Mouse (Mus musculus): ENCODE data around the gene Cep290. TPM values are rescaled to one million over a fixed set of nuclear protein-coding genes. Genes with fewer than 3 reads are reported as not detected.
A peak's percentile ranks its signal among the peaks of the same experiment; 100 is the strongest.

The Cep290 gene
- polyA plus RNA-seq, 1 experiment = not detected

DNA sequence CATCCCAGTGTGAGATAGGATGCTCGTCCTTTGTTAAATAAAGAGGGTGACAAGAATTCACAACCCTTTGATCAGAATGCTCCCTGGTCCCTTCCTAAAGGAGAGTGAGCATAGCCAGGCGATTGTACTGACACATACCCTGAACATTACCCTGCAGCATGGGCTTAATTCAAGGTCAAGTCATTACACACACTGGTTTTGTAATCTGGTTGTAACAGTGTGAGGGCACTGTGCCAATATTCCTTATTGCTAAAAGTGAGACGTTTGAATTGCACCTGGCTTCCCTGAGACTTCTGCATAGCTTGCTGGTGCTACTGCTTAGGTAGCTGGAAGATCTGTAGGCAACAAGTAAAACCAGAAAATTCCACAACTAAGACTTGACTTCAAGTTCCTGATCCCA is 96.8 kb downstream of the Cep290 start:
- Histone ChIP-seq H3K4me3 (ENCODE audit: insufficient read depth, low read depth, low read length) (no peak overlapping the region), H3K4me1 (ENCODE audit: control insufficient read depth, insufficient read depth, low read length) (peaks cover 2% of the 10 kb centered on the region; the same call in 1 of the 2 replicates), H3K27ac (ENCODE audit: insufficient read depth, low read depth, low read length) (no peak overlapping the region)
- WGBS = 78% methylated on average over 3 of the region's 3 CpGs
- TF ChIP-seq POLR2A (IDR thresholded peaks at IDR 0.05; ENCODE audit: insufficient read depth, low read depth, low read length) (no peak), CTCF (IDR thresholded peaks at IDR 0.05; ENCODE audit: insufficient read depth, low read depth, low read length) (no peak)

GRCm38 (mm10) chr10:100588524-100588923 is 101.2 kb downstream of the Cep290 start:
- 22% methylated on average over 7 of the region's 7 CpGs for WGBS
- TF ChIP-seq POLR2A (IDR thresholded peaks at IDR 0.05; ENCODE audit: insufficient read depth, low read depth, low read length) (no peak), CTCF (IDR thresholded peaks at IDR 0.05; ENCODE audit: insufficient read depth, low read depth, low read length) (no peak)
- peak overlapping the region; percentile 94 for H3K4me3 ChIP-seq (ENCODE audit: insufficient read depth, low read depth, low read length)
- peak overlapping the region; percentile 47; the same call in 1 of the 2 replicates for H3K27ac ChIP-seq (ENCODE audit: insufficient read depth, low read depth, low read length)
- H3K4me1 ChIP-seq (ENCODE audit: control insufficient read depth, insufficient read depth, low read length) = peaks cover 2% of the 10 kb centered on the region; the same call in 1 of the 2 replicates

DNA sequence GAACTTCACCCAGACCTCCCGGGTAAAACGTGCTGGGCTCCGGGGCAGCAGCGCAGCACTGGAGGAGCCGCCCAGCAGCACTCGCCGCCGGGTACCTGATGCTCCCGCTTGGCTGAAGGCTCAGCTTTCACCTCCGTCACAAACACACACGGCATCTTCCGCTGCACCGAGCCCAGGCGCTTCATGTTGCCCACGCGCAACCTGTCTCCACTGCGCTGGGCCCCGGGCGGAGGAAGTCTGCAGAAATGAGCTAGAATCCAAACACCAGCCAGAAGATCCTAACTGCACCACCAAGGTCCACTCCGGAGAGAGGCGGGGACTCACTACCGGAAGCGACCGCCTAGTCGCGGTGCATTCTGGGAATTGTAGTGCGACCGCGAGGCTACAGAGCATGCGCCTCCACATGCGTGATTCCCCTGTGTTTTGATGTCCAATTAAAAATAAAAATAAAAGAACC is 101.6 kb downstream of the Cep290 start:
- TF ChIP-seq CTCF (IDR thresholded peaks at IDR 0.05; ENCODE audit: insufficient read depth, low read depth, low read length) = no peak
- peak; percentile 79 for TF ChIP-seq POLR2A (IDR thresholded peaks at IDR 0.05; ENCODE audit: insufficient read depth, low read depth, low read length)
- H3K4me3 ChIP-seq (ENCODE audit: insufficient read depth, low read depth, low read length) = peak overlapping the region; percentile 94
- peaks cover 2% of the 10 kb centered on the region; the same call in 1 of the 2 replicates for H3K4me1 ChIP-seq (ENCODE audit: control insufficient read depth, insufficient read depth, low read length)
- peak overlapping the region; percentile 47; the same call in 1 of the 2 replicates for H3K27ac ChIP-seq (ENCODE audit: insufficient read depth, low read depth, low read length)
- WGBS = under 1% methylated on average over 31 of the region's 31 CpGs

DNA sequence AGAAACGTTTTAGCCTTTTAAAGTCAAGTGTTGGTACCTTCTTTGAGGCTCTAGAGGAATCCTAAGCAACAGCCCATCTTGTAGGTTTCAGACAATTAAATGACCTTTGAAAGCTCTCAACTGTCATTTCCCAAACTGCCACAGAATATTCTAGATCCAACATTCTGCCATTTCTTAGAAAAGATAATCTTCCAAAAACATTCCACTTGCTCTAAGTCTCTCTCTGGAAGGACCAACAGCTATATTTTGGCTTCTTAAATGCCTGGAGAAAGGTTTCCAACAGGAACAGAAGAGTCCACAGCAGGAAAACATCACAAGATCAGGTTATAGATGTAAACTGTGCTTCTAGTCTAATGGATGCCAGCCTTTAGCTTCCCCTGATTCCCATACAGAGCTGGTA is 103.0 kb downstream of the Cep290 start, which contains the start of the genes 4930430F08Rik and 1700017N19Rik:
TSS of gene 4930430F08Rik (minus strand) at position 101 of the 400 bp plus-strand sequence.
TSS of gene 1700017N19Rik (plus strand) at position 162 of the 400 bp plus-strand sequence.
- Histone ChIP-seq H3K27ac (ENCODE audit: insufficient read depth, low read depth, low read length) (no peak within 1 kb of the TSS), H3K4me1 (ENCODE audit: control insufficient read depth, insufficient read depth, low read length) (peaks cover 2% of the 10 kb centered on the region; the same call in 1 of the 2 replicates), H3K4me3 (ENCODE audit: insufficient read depth, low read depth, low read length) (no peak within 1 kb of the TSS)
- WGBS = 64% methylated on average over 1 of the region's 1 CpGs
- TF ChIP-seq CTCF (IDR thresholded peaks at IDR 0.05; ENCODE audit: insufficient read depth, low read depth, low read length) = no peak
- no peak for TF ChIP-seq POLR2A (IDR thresholded peaks at IDR 0.05; ENCODE audit: insufficient read depth, low read depth, low read length)

DNA sequence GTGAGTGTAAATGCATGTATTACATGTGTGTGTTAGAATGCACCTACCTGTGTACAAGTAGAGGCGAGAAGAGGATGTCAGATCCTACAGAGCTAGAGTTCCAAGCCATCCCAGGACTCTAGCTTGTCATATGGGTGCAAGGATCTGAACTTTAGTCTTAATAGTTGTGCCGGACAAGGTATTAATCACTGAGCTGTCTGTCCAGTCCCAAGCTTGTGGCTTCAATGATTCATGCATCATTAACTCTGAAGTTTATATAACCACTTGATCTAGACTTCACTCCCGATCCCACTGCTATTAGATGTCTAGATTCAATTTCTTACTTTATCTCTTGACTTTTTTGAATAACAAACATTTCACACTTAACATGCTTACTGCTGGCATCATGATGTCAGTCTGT is 111.0 kb downstream of the Cep290 start:
- no peak for TF ChIP-seq POLR2A (IDR thresholded peaks at IDR 0.05; ENCODE audit: insufficient read depth, low read depth, low read length)
- no peak for TF ChIP-seq CTCF (IDR thresholded peaks at IDR 0.05; ENCODE audit: insufficient read depth, low read depth, low read length)
- no peaks in the 10 kb centered on the region for H3K4me1 ChIP-seq (ENCODE audit: control insufficient read depth, insufficient read depth, low read length)
- H3K27ac ChIP-seq (ENCODE audit: insufficient read depth, low read depth, low read length) = no peak overlapping the region
- H3K4me3 ChIP-seq (ENCODE audit: insufficient read depth, low read depth, low read length) = no peak overlapping the region
- 84% methylated on average over 3 of the region's 3 CpGs for WGBS

DNA sequence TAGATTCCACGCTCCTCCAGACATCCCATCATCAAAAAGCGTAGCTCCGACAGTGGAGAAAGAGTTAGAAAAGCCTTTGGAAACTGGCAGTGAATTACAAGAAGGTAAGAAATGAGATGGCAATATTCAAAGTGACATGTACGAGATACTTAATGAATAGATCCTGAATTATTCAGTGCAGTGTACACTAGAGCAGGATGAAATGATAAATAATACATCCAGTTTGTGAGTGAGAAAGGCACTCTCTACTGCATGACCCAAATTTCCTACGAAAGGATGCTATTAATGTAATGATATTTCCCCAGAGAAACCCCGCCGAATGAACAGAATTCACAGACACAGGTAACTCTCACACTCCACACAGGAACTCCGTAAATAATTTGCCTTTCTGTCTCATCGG is 116.2 kb downstream of the Cep290 start:
- Histone ChIP-seq H3K4me3 (ENCODE audit: insufficient read depth, low read depth, low read length) (no peak overlapping the region), H3K27ac (ENCODE audit: insufficient read depth, low read depth, low read length) (no peak overlapping the region), H3K4me1 (ENCODE audit: control insufficient read depth, insufficient read depth, low read length) (no peaks in the 10 kb centered on the region)
- no peak for TF ChIP-seq CTCF (IDR thresholded peaks at IDR 0.05; ENCODE audit: insufficient read depth, low read depth, low read length)
- no peak for TF ChIP-seq POLR2A (IDR thresholded peaks at IDR 0.05; ENCODE audit: insufficient read depth, low read depth, low read length)
- 84% methylated on average over 9 of the region's 9 CpGs for WGBS

- no peak overlapping the region for H3K4me3 ChIP-seq (ENCODE audit: insufficient read depth, low read depth, low read length)
- 69% methylated on average over 2 of the region's 2 CpGs for WGBS
- TF ChIP-seq POLR2A (IDR thresholded peaks at IDR 0.05; ENCODE audit: insufficient read depth, low read depth, low read length) (no peak), CTCF (IDR thresholded peaks at IDR 0.05; ENCODE audit: insufficient read depth, low read depth, low read length) (no peak)
- H3K27ac ChIP-seq (ENCODE audit: insufficient read depth, low read depth, low read length) = no peak overlapping the region
- no peaks in the 10 kb centered on the region for H3K4me1 ChIP-seq (ENCODE audit: control insufficient read depth, insufficient read depth, low read length)
Observed at GRCm38 (mm10) chr10:100604254-100604653, 116.9 kb downstream of the Cep290 start.

GRCm38 (mm10) chr10:100617233-100617903 is 130.0 kb downstream of the Cep290 start:
- 75% methylated on average over 6 of the region's 6 CpGs for WGBS
- Histone ChIP-seq H3K27ac (ENCODE audit: insufficient read depth, low read depth, low read length) (no peak overlapping the region), H3K4me1 (ENCODE audit: control insufficient read depth, insufficient read depth, low read length) (no peaks in the 10 kb centered on the region), H3K4me3 (ENCODE audit: insufficient read depth, low read depth, low read length) (no peak overlapping the region)
- TF ChIP-seq POLR2A (IDR thresholded peaks at IDR 0.05; ENCODE audit: insufficient read depth, low read depth, low read length) (no peak), CTCF (IDR thresholded peaks at IDR 0.05; ENCODE audit: insufficient read depth, low read depth, low read length) (no peak)

- 81% methylated on average over 7 of the region's 7 CpGs for WGBS
- Histone ChIP-seq H3K4me1 (ENCODE audit: control insufficient read depth, insufficient read depth, low read length) (no peaks in the 10 kb centered on the region), H3K4me3 (ENCODE audit: insufficient read depth, low read depth, low read length) (no peak overlapping the region), H3K27ac (ENCODE audit: insufficient read depth, low read depth, low read length) (no peak overlapping the region)
- TF ChIP-seq CTCF (IDR thresholded peaks at IDR 0.05; ENCODE audit: insufficient read depth, low read depth, low read length) (no peak), POLR2A (IDR thresholded peaks at IDR 0.05; ENCODE audit: insufficient read depth, low read depth, low read length) (no peak)
Observed at GRCm38 (mm10) chr10:100619474-100619873, 132.1 kb downstream of the Cep290 start.

Data from olfactory bulb, adult 2 months (tissue).